Mouse (Mus musculus): ENCODE measurements around the gene Myo18a. TPM values are rescaled to one million over a fixed set of nuclear protein-coding genes. Genes with fewer than 3 reads are reported as not detected.
A peak's percentile ranks its signal among the peaks of the same experiment; 100 is the strongest.

Myo18a gene
- polyA plus RNA-seq, 1 experiment from 2014 or later: 52.5 TPM

DNA sequence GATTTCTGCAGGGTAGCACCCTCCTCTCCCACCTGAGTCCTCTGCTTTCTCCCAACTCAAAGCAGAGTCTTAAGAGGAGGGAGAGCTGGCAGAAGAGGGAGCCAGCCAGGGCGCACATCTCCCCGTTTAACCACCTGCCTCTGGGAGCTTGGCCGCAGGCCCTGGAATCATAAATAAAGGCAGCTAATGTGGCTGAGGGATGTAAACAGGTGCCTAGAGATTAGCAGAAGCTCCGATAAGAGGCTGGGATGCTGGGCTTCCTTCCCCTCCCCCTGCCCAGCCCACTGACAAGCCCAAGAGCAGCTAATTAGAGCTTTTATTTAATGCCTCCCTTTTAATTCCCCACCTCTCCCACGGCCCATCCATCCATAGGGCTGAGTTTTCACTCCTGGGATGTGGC, 85.1 kb downstream of the Myo18a start:
- H3K36me3 ChIP-seq: peaks cover 46% of the 10 kb centered on the region
- H3K4me1 ChIP-seq: peaks cover 60% of the 10 kb centered on the region

GRCm38 (mm10) chr11:77849151-77849550, 86.1 kb downstream of the Myo18a start:
- Histone ChIP-seq H3K4me3 (no peak overlapping the region), H3K9me3 (no peaks in the 10 kb centered on the region), H3K27me3 (no peaks in the 10 kb centered on the region), H3K4me2 (replicated peaks) (no peak overlapping the region), H3K4me1 (peaks cover 55% of the 10 kb centered on the region), H3K9ac (replicated peaks) (no peak overlapping the region), H3K36me3 (peaks cover 45% of the 10 kb centered on the region), H3K27ac (replicated peaks) (peak overlapping the region; percentile 96)
- ATAC-seq (replicated peaks): no peak
- 73% methylated on average over 7 of the region's 7 CpGs for WGBS

More for the DNA sequence above, 85.1 kb downstream of the Myo18a start:
- Histone ChIP-seq H3K27ac (replicated peaks) (peak overlapping the region; percentile 96), H3K4me2 (replicated peaks) (no peak overlapping the region), H3K9me3 (no peaks in the 10 kb centered on the region), H3K9ac (replicated peaks) (peak overlapping the region; percentile 11; the same call in 1 of the 2 replicates), H3K27me3 (no peaks in the 10 kb centered on the region), H3K4me3 (no peak overlapping the region)
- WGBS: 7% methylated on average over 5 of the region's 5 CpGs
- ATAC-seq (replicated peaks): no peak

DNA sequence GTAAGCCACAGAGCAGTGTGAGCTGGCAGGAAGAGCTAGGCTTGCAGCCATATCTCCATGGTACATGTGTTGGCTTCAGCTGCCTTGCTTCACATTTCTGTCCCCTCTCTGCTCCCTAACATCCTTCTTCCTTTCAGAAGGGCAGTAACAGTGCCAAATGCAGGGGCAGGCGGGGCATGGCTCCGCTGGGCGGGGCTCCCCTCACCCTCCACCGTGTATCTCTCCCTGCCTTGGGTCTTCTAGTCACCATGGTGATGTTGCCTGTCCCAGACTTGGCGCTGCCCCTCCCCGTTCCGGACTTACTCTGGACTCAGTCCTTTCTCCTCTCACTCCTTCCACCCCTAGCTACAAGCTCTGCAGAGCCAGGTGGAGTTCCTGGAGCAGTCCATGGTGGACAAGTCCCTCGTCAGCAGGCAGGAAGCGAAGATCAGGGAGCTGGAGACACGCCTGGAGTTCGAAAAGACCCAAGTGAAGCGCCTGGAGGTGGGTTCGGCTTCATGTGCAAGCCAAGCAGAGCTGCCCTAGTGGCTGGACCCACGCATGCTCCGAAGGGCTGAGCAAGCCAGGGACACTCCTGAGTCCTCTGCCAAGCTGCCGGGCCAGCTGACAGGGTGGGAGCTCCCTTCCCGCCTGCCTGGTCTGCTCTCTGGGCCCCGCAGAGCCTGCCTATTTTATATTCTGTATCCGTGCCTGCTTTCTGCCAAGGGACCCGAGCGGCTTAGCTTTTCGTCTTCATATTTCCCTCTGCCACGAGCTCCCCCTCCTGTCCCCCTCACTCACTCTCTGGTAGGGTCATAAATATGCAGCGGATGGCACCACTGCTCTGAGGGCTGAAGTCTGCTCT, 87.6 kb downstream of the Myo18a start:
- Histone ChIP-seq H3K9ac (replicated peaks) (peak overlapping the region; percentile 32), H3K4me2 (replicated peaks) (peak overlapping the region; percentile 33), H3K4me3 (peak overlapping the region; percentile 8; the same call in 1 of the 2 replicates), H3K4me1 (peaks cover 68% of the 10 kb centered on the region), H3K36me3 (peaks cover 36% of the 10 kb centered on the region), H3K9me3 (no peaks in the 10 kb centered on the region), H3K27me3 (no peaks in the 10 kb centered on the region), H3K27ac (replicated peaks) (peak overlapping the region; percentile 96)
- 20% methylated on average over 24 of the region's 24 CpGs for WGBS
- ATAC-seq (replicated peaks): peak; percentile 88

DNA sequence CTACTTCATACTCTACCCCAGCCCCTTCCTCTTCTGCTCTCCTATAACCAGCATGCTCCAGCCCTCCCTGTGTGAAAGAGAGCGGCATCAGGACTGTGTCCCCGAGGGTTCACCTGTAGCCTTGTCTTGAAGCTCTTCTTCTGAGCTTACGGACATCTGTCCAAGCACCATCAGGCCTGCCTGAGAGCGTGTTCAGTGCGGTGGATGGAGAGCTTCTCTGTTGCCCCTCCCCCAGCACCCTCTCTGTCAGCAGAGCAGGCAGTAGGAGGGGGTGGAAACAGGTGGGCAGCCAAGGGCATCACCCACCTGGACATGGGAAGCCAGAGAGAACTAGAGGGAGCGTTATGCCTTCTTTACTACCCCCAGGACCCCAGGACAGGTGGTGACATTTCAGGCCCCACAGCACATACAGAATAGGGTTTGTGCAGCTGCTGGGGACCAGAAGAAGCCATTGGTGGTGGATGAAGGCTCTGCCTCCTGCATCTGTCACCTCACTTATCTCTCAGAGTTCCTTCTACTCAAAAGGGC, 88.5 kb downstream of the Myo18a start:
- Histone ChIP-seq H3K9me3 (no peaks in the 10 kb centered on the region), H3K27me3 (no peaks in the 10 kb centered on the region), H3K4me3 (no peak overlapping the region), H3K9ac (replicated peaks) (peak overlapping the region; percentile 32), H3K4me1 (peaks cover 77% of the 10 kb centered on the region), H3K4me2 (replicated peaks) (peak overlapping the region; percentile 33; the same call in 1 of the 2 replicates), H3K36me3 (peaks cover 27% of the 10 kb centered on the region), H3K27ac (replicated peaks) (peak overlapping the region; percentile 96)
- 63% methylated on average over 6 of the region's 6 CpGs for WGBS
- ATAC-seq (replicated peaks): peak; percentile 18

DNA sequence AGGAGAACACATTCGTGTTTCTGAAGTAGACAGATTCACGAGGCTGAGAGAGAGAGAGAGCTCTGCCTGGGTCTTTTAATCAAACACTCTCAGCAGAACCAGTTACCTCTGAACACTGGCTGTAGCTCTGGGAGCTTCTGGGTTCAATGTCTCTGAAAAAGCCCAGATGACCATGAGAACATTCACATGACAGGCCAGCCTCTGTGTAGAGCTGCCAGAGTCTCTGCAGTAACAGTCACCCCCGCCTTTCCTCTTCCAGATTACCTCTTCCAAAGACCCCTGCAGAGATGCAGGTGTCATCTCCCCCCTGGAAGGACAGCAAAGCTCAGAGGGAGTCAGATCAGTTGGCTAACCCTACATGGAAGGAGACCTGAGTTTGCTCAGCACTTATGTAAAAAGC, 89.1 kb downstream of the Myo18a start:
- H3K27me3 ChIP-seq: no peaks in the 10 kb centered on the region
- peak overlapping the region; percentile 12; the same call in 1 of the 2 replicates for H3K9ac ChIP-seq (replicated peaks)
- no peak overlapping the region for H3K4me2 ChIP-seq (replicated peaks)
- H3K4me3 ChIP-seq: no peak overlapping the region
- peaks cover 20% of the 10 kb centered on the region for H3K36me3 ChIP-seq
- H3K9me3 ChIP-seq: no peaks in the 10 kb centered on the region
- H3K4me1 ChIP-seq: peaks cover 81% of the 10 kb centered on the region
- ATAC-seq (replicated peaks): no peak
- H3K27ac ChIP-seq (replicated peaks): peak overlapping the region; percentile 96; the same call in 1 of the 2 replicates
- WGBS: 58% methylated on average over 3 of the region's 3 CpGs

DNA sequence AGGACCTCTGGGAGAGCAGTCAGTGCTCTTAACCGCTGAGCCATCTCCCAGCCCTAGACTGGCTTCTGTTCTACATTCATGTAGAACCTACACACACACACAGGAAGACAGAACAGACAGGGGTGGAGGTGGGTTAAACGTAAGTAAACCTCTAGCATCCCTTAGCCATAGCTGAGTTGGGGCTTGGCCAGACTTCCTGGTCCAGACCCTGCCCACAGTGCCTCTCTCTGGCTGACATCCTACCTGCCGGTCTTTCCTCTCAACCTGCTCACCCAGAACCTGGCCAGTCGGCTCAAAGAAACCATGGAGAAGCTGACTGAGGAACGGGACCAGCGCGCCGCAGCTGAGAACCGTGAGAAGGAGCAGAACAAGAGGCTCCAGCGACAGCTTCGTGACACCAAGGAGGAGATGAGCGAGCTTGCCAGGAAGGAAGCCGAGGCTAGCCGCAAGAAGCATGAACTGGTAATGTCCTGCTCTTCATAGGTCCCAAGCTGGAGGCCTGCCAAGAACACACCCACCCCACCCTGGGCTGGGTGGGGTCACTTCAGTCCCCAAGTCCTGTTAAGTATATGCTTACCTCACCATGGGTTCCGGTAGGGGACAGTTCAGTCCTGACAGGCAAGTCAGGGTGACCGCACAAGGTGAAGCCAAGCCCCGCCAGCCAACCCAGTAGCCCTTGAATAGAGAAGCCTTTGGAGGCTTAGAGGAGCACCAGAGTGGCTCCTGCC, 90.1 kb downstream of the Myo18a start:
- H3K4me1 ChIP-seq: peaks cover 82% of the 10 kb centered on the region
- H3K27ac ChIP-seq (replicated peaks): no peak overlapping the region
- WGBS: 92% methylated on average over 17 of the region's 17 CpGs
- no peak overlapping the region for H3K4me3 ChIP-seq
- H3K9ac ChIP-seq (replicated peaks): no peak overlapping the region
- H3K4me2 ChIP-seq (replicated peaks): no peak overlapping the region
- no peak for ATAC-seq (replicated peaks)
- no peaks in the 10 kb centered on the region for H3K27me3 ChIP-seq
- H3K36me3 ChIP-seq: peaks cover 15% of the 10 kb centered on the region
- no peaks in the 10 kb centered on the region for H3K9me3 ChIP-seq

DNA sequence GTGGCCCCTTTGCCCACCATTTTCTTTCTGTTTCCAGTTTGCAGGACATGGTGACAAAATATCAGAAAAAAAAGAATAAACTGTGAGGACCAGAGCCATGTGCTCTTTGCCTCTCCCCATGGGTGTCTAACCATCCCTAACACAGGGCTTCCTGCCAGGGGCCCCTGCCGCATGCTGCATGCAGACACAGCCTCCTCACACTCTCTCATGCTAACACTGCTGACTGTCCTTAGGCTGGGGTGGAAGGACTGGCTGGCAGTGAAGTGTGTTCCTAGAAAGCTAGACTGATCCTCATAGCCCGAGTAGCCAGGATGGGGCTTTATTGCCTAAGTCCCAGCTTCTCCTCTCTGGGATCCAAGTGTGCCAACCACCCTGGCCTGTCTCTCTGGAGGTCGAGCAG, 91.6 kb downstream of the Myo18a start:
- peaks cover 84% of the 10 kb centered on the region for H3K4me1 ChIP-seq
- peak overlapping the region; percentile 65 for H3K27ac ChIP-seq (replicated peaks)
- H3K4me3 ChIP-seq: no peak overlapping the region
- 52% methylated on average over 3 of the region's 3 CpGs for WGBS
- ATAC-seq (replicated peaks): no peak
- no peaks in the 10 kb centered on the region for H3K27me3 ChIP-seq
- 0 out of 2 replicates have a peak overlapping the region, but pooled peaks have one; percentile 23 for H3K9ac ChIP-seq (replicated peaks)
- peaks cover 15% of the 10 kb centered on the region for H3K36me3 ChIP-seq
- H3K4me2 ChIP-seq (replicated peaks): no peak overlapping the region
- H3K9me3 ChIP-seq: no peaks in the 10 kb centered on the region

DNA sequence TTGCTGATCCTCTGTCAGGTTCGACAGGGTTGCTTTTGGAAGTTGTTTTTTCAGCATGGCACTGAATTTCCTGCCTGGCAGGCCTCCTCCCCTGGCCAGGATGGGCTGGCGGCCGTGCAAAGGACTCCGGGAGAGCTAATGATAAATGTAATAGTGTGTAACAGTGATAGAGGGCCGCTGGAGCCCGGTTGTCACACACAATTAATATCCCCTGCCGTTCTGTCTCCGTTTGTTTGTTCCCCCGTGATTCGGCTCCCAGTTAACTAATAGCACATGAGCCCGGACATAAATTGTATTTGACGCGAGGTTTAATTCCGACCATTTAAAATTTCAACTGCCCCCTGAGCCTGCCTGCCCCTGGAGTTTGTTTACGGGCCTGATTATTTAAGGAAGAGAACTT, 92.3 kb downstream of the Myo18a start:
- no peaks in the 10 kb centered on the region for H3K9me3 ChIP-seq
- H3K4me1 ChIP-seq: peaks cover 83% of the 10 kb centered on the region
- H3K4me2 ChIP-seq (replicated peaks): no peak overlapping the region
- ATAC-seq (replicated peaks): no peak
- H3K9ac ChIP-seq (replicated peaks): peak overlapping the region; percentile 23; the same call in 1 of the 2 replicates
- H3K27ac ChIP-seq (replicated peaks): peak overlapping the region; percentile 65
- no peaks in the 10 kb centered on the region for H3K27me3 ChIP-seq
- H3K36me3 ChIP-seq: peaks cover 19% of the 10 kb centered on the region
- no peak overlapping the region for H3K4me3 ChIP-seq
- WGBS: 47% methylated on average over 15 of the region's 15 CpGs

GRCm38 (mm10) chr11:77857089-77857488, 94.0 kb downstream of the Myo18a start:
- WGBS: 78% methylated on average over 6 of the region's 6 CpGs
- no peak for ATAC-seq (replicated peaks)
- Histone ChIP-seq H3K4me1 (peaks cover 82% of the 10 kb centered on the region), H3K36me3 (peaks cover 23% of the 10 kb centered on the region), H3K27me3 (no peaks in the 10 kb centered on the region), H3K4me3 (no peak overlapping the region), H3K9ac (replicated peaks) (no peak overlapping the region), H3K4me2 (replicated peaks) (no peak overlapping the region), H3K27ac (replicated peaks) (peak overlapping the region; percentile 89), H3K9me3 (no peaks in the 10 kb centered on the region)

GRCm38 (mm10) chr11:77858589-77858988, 95.5 kb downstream of the Myo18a start:
- Histone ChIP-seq H3K27ac (replicated peaks) (peak overlapping the region; percentile 89), H3K4me2 (replicated peaks) (no peak overlapping the region), H3K27me3 (no peaks in the 10 kb centered on the region), H3K4me1 (peaks cover 85% of the 10 kb centered on the region), H3K4me3 (no peak overlapping the region), H3K36me3 (peaks cover 15% of the 10 kb centered on the region), H3K9ac (replicated peaks) (0 out of 2 replicates have a peak overlapping the region, but pooled peaks have one; percentile 22), H3K9me3 (no peaks in the 10 kb centered on the region)
- ATAC-seq (replicated peaks): 0 out of 2 replicates have a peak, but pooled peaks have one; percentile 24
- WGBS: 11% methylated on average over 9 of the region's 9 CpGs

DNA sequence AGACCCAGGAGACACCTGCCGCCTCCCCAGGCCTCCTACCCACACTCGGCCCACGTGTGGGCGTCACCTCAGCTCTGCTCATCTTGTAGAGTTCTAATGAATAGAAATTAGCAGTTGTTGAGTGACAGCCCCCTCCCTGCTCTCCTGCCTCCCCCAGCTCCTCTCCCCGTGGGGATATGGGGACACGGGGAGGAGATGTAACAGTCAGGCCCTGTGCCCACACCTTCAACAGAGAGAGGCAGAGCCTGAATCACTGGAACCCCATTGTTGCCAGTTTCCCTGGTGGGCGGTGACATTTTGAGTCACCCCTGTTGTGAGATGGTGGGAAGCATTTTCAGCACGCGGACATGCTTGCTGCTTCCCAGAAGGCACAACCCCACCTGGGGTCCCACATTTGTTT, 97.9 kb downstream of the Myo18a start:
- Histone ChIP-seq H3K27ac (replicated peaks) (no peak overlapping the region), H3K36me3 (peaks cover 13% of the 10 kb centered on the region), H3K4me3 (no peak overlapping the region), H3K4me1 (peaks cover 78% of the 10 kb centered on the region), H3K4me2 (replicated peaks) (no peak overlapping the region), H3K27me3 (no peaks in the 10 kb centered on the region), H3K9me3 (no peaks in the 10 kb centered on the region), H3K9ac (replicated peaks) (no peak overlapping the region)
- 58% methylated on average over 9 of the region's 9 CpGs for WGBS
- ATAC-seq (replicated peaks): no peak

GRCm38 (mm10) chr11:77862887-77863286, 99.8 kb downstream of the Myo18a start:
- H3K27ac ChIP-seq (replicated peaks): peak overlapping the region; percentile 7; the same call in 1 of the 2 replicates
- H3K4me3 ChIP-seq: no peak overlapping the region
- no peak overlapping the region for H3K9ac ChIP-seq (replicated peaks)
- H3K9me3 ChIP-seq: no peaks in the 10 kb centered on the region
- H3K27me3 ChIP-seq: no peaks in the 10 kb centered on the region
- peaks cover 80% of the 10 kb centered on the region for H3K4me1 ChIP-seq
- 64% methylated on average over 7 of the region's 7 CpGs for WGBS
- H3K36me3 ChIP-seq: peaks cover 11% of the 10 kb centered on the region
- no peak overlapping the region for H3K4me2 ChIP-seq (replicated peaks)
- no peak for ATAC-seq (replicated peaks)
